Mouse (Mus musculus) liver, adult 2 months (tissue): ENCODE results near the gene Klf6. TPM values are rescaled to one million over a fixed set of nuclear protein-coding genes. Genes with fewer than 3 reads are reported as not detected.

ENCODE experiments used
- DNase-seq: peaks from one replicate; pipeline ENCODE4 v3.0.0-alpha.2; 2011; ENCODE audit warnings: low read depth, low spot score; ENCODE audit errors: extremely low read depth
- H3K27ac ChIP-seq: fragments of 200-500 bp; replicated peaks from 2 replicates; pipeline ENCODE4 v1.5.1; 2012; ENCODE audit warnings: low read depth, mild to moderate bottlenecking, control low read depth, inconsistent platforms, low read length; ENCODE audit not compliant: insufficient read depth
- H3K27me3 ChIP-seq: fragments of 200-500 bp; 2 replicates; pipeline ENCODE4 v1.6.1; 2012; ENCODE audit warnings: mild to moderate bottlenecking, moderate library complexity, low read length, inconsistent platforms; ENCODE audit not compliant: control insufficient read depth, insufficient read depth
- H3K36me3 ChIP-seq: fragments of 200-500 bp; 2 replicates; pipeline ENCODE4 v1.6.1; 2012; ENCODE audit warnings: low read length, inconsistent platforms; ENCODE audit not compliant: control insufficient read depth, insufficient read depth
- H3K4me1 ChIP-seq: fragments of 200-500 bp; 2 replicates; pipeline ENCODE4 v1.6.1; 2011; ENCODE audit warnings: low read length; ENCODE audit not compliant: control insufficient read depth, insufficient read depth
- H3K4me3 ChIP-seq: fragments of 200-500 bp; 2 replicates; pipeline ENCODE4 v1.5.1; 2011; ENCODE audit warnings: low read depth, mild to moderate bottlenecking, control low read depth, low read length, moderate library complexity; ENCODE audit not compliant: insufficient read depth
- H3K79me2 ChIP-seq: fragments of 200-500 bp; 2 replicates; pipeline ENCODE4 v1.6.1; 2012; ENCODE audit warnings: inconsistent platforms, mild to moderate bottlenecking, low read length, moderate library complexity; ENCODE audit not compliant: control insufficient read depth, insufficient read depth
- H3K9ac ChIP-seq: fragments of 200-500 bp; 2 replicates; pipeline ENCODE4 v1.6.1; 2012; ENCODE audit warnings: low read depth, mild to moderate bottlenecking, control low read depth, inconsistent platforms, low read length
- CTCF ChIP-seq: fragments of 200-500 bp; IDR thresholded peaks from 2 replicates; pipeline ENCODE4 v1.5.1; 2011; ENCODE audit warnings: low read depth, low read length, control low read depth
- POLR2A ChIP-seq: fragments of 200-500 bp; IDR thresholded peaks from 2 replicates; pipeline ENCODE4 v1.6.1; 2011; ENCODE audit warnings: low read length, control low read depth; ENCODE audit not compliant: insufficient read depth; ENCODE audit errors: extremely low read depth
- whole genome bisulfite sequencing: fragments of 180-500 bp; shearing (Covaris S2); methylation state at CpG from one replicate; pipeline ENCODE4 v1.1.7; 2018; 5-methylcytosine and 5-hydroxymethylcytosine counted together
- polyA plus RNA-seq: library from polyadenylated mRNA; depleted of rRNA; stranded (reverse); fragments of >200 nt; gene quantifications from 2 replicates; pipeline ENCODE4 v1.2.3, GENCODE M21; 2012
- total RNA-seq: library from RNA; depleted of rRNA; stranded (reverse); fragments of >200 nt; gene quantifications from 2 replicates; pipeline ENCODE4 v1.2.3, GENCODE M21; 2014

Gene Klf6
- total and polyA plus RNA-seq, 2 experiments = 1.9 to 8.1 TPM

GRCm38 (mm10) chr13:5888164-5888563 is 26.9 kb downstream of the Klf6 start:
- H3K4me1 ChIP-seq = no peaks in the 10 kb centered on the region
- no peak for TF ChIP-seq CTCF
- TF ChIP-seq POLR2A = no peak

GRCm38 (mm10) chr13:5888731-5889130 is 27.4 kb downstream of the Klf6 start:
- WGBS = 59% methylated on average over 1 of the region's 1 CpGs
- Histone ChIP-seq H3K9ac (no peak overlapping the region), H3K79me2 (no peaks in the 10 kb centered on the region), H3K4me3 (no peak overlapping the region), H3K36me3 (no peaks in the 10 kb centered on the region), H3K27me3 (no peaks in the 10 kb centered on the region), H3K4me1 (no peaks in the 10 kb centered on the region), H3K27ac (no peak overlapping the region)
- no peak for DNase-seq
- TF ChIP-seq POLR2A (no peak), CTCF (no peak)

More at GRCm38 (mm10) chr13:5888164-5888563, 26.9 kb downstream of the Klf6 start:
- Histone ChIP-seq H3K27ac (no peak overlapping the region; the same call in 1 of the 2 replicates), H3K36me3 (no peaks in the 10 kb centered on the region), H3K9ac (no peak overlapping the region), H3K79me2 (no peaks in the 10 kb centered on the region), H3K27me3 (no peaks in the 10 kb centered on the region), H3K4me3 (no peak overlapping the region)
- WGBS = 82% methylated on average over 5 of the region's 5 CpGs
- DNase-seq = no peak

- no peaks in the 10 kb centered on the region for H3K4me1 ChIP-seq
- H3K36me3 ChIP-seq = no peaks in the 10 kb centered on the region
- no peaks in the 10 kb centered on the region for H3K27me3 ChIP-seq
- no peak overlapping the region for H3K9ac ChIP-seq
- 85% methylated on average over 3 of the region's 3 CpGs for WGBS
- TF ChIP-seq CTCF (no peak), POLR2A (no peak)
- DNase-seq = no peak
- no peak overlapping the region for H3K27ac ChIP-seq
- H3K79me2 ChIP-seq = no peaks in the 10 kb centered on the region
- no peak overlapping the region for H3K4me3 ChIP-seq
Measured at GRCm38 (mm10) chr13:5890035-5890434, 28.8 kb downstream of the Klf6 start.

GRCm38 (mm10) chr13:5892684-5893447 is 31.6 kb downstream of the Klf6 start:
- DNase-seq = no peak
- H3K36me3 ChIP-seq = no peaks in the 10 kb centered on the region
- no peaks in the 10 kb centered on the region for H3K4me1 ChIP-seq
- H3K4me3 ChIP-seq = no peak overlapping the region
- 71% methylated on average over 9 of the region's 9 CpGs for WGBS
- H3K27me3 ChIP-seq = no peaks in the 10 kb centered on the region
- no peaks in the 10 kb centered on the region for H3K79me2 ChIP-seq
- no peak overlapping the region for H3K9ac ChIP-seq
- no peak overlapping the region for H3K27ac ChIP-seq
- TF ChIP-seq CTCF (no peak), POLR2A (no peak)

- no peaks in the 10 kb centered on the region for H3K79me2 ChIP-seq
- WGBS = 89% methylated on average over 3 of the region's 3 CpGs
- H3K36me3 ChIP-seq = no peaks in the 10 kb centered on the region
- TF ChIP-seq CTCF (no peak), POLR2A (no peak)
- no peaks in the 10 kb centered on the region for H3K4me1 ChIP-seq
- no peak overlapping the region for H3K27ac ChIP-seq
- H3K4me3 ChIP-seq = no peak overlapping the region
- H3K27me3 ChIP-seq = no peaks in the 10 kb centered on the region
- H3K9ac ChIP-seq = no peak overlapping the region
- no peak for DNase-seq
Measured at GRCm38 (mm10) chr13:5894910-5895309, 33.6 kb downstream of the Klf6 start.

GRCm38 (mm10) chr13:5895851-5896250 is 34.6 kb downstream of the Klf6 start:
- Histone ChIP-seq H3K4me1 (no peaks in the 10 kb centered on the region), H3K27me3 (no peaks in the 10 kb centered on the region), H3K9ac (no peak overlapping the region), H3K36me3 (no peaks in the 10 kb centered on the region), H3K27ac (no peak overlapping the region), H3K79me2 (no peaks in the 10 kb centered on the region), H3K4me3 (no peak overlapping the region)
- TF ChIP-seq CTCF (no peak), POLR2A (no peak)
- 95% methylated on average over 3 of the region's 3 CpGs for WGBS
- no peak for DNase-seq
